Mouse (Mus musculus): Measurements from ENCODE around the gene Tmem38b.

- TF ChIP-seq MAFK (IDR thresholded peaks at IDR 0.05; ENCODE audit: borderline replicate concordance, low read depth, low read length), result no peak
- no peak for TF ChIP-seq E2F4 (IDR thresholded peaks at IDR 0.05; ENCODE audit: borderline replicate concordance, low read depth, low read length)
- no peak for TF ChIP-seq MAX (IDR thresholded peaks at IDR 0.05; ENCODE audit: low read length)
- TF ChIP-seq CTCF (IDR thresholded peaks at IDR 0.05 in 2 of 3, conservative IDR thresholded peaks at IDR 0.05 in 1 of 3; ENCODE audit: control insufficient read depth in 1 of 3, insufficient read depth in 1 of 3, low read depth in 2 of 3, low read length in 3 of 3, poor library complexity in 1 of 3, severe bottlenecking in 1 of 3), result no peak
These were observed 4.7 kb downstream of the Tmem38b start for GRCm38 (mm10) chr4:53830579-53830978.

All from MEL (cell line).